Mouse (Mus musculus): ENCODE measurements around the gene Mxra7.

The Mxra7 gene

DNA sequence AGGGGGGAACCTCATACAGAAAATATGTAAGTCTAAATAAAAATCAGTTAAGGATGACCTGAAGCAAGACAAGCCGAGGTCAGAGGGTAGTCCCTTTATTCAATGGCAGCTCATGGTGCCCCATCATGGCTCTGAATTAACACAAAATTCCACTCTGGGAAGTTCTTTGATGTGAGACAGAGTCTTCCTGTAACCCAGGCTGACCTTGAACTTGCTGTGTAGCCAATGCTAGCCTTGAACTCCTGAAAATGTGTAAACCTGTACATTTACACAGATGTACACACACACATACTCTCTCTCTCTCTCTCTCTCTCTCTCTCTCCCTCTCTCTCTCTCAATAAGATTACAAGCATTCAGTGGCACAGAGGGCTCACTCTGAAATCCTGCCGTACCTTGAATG, 62.9 kb downstream of the Mxra7 start:
- no peak for DNase-seq

DNA sequence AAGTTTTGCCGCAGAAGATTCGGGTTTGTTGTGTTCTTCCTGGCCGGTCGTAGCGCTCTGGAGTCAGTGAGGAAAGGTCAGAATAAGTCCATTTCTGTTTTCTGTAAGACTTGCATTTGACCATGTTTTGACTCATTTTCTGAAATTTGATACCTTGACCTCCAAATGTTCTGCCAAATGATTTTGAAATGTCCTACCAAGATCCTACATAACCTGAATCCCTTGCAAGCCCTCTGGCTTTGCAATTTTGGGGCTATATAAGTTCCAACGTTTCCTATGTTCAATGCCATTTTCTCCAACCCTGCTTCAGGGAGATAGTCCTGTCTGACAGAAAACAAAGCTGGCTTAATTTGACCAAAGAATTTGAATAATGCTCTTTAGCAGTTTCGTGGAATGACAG, 63.5 kb downstream of the Mxra7 start:
- DNase-seq: no peak

DNA sequence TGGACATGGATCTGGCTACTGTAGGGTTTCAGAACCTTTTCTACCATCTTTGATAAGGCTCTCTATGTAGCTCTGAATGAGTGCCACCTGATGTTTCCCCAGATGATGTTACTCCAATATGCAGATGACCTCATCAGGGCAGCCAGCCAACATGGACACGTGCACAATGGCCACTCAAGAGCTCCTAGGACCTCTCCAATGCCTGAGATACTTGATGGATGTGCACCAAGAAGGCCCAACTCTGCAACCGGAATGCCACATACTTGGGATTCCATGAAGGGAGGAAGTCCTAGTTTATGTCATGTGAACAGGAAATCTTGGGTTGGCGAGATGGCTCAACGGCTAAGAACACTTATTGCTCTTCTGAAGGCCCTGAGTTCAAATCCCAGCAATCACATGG, 72.7 kb downstream of the Mxra7 start:
- DNase-seq: peak; percentile 9 to 30

DNA sequence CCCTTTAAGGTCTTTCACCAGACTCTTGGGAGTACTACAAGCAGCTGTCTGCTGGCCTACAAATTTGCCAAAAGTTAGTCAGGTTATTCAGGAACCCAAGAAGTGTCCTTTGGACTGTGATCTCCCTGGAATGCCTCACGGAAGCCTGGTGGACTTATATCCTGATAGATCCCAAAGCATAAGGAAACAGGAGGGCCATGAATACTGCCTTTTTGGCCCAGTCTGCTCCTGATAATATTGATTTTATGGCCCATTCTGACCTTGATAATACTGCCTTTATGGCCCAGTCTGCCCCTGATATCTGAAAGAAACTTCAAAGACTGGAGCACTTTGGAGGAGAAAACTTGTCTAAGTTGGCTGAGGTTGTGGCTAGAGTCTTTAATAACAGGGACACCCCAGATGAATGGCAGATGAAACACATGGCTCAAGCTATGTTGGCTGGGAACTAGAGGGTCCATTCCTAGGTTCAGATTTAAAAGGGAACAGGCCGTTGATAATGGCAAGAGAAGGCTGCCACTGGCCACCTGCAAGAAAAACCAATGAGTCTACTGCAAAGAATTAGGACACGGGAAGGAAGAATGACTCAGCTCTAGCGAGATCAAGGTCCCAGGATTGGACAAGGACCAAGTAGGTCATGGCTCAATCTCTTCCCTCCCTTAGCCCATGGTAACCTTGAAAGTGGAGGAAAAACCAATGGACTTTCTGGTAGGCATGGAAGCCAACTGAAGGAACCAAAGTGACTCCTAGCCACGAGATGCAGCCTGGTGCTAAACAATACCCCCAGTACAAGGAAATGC, 74.0 kb downstream of the Mxra7 start:
- DNase-seq: no peak
